15 mouse cellular contexts compared by ENCODE assay signal in the genomic region with DNA sequence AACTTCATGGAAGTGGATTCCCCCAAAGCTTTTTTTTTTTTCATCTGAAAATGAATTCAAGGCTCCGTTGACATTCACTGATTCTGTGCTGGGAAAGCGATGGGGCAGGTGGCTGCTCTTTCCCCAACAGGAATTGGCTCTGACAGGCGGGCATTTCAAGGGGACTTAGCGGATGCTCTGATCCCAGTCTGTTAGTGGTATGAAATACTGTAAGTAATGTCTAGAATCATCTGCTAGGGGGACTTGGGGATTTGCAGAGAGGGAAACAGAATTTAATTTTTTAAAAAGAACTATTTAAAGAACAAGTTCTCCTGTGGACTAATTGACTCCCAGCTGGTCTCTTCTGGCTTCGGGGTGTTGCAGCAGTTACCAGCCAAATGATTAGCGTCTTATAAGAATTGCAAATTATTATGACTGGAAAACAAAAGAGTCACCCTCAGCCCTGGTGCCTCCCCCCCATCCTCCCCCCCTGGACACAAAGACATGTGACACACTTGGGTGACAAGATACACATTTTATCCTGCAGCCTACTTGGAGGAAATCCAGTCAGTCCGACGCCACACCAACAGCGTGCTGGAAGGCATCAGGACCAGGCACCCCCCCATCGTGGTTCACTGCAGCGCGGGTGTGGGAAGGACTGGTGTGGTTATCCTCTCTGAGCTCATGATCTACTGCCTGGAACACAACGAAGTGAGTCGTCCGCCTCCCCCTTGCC. TPM values are rescaled to one million over a fixed set of nuclear protein-coding genes. Genes with fewer than 3 reads are reported as not detected.
DNase-seq lines count a peak whose midpoint lies in the region; ATAC-seq and TF ChIP-seq lines count a peak whose summit lies in the region.
"Had no signal": no experiment of that assay in that cellular context is flagged by ENCODE, and none has a peak within 500 bp of the region (broad histone marks: within the 10 kb centered on the region; RNA-seq: fewer than 3 reads in every experiment).

No protein-coding gene starts in this region.

- TF ChIP-seq CTCF in forebrain, postnatal 0 days (IDR thresholded peaks at IDR 0.05; ENCODE audit: low read depth), result no peak

- no peaks in the 10 kb centered on the region for H3K36me3 ChIP-seq in midbrain, embryonic 13.5 days
- H3K36me3 ChIP-seq in midbrain, embryonic 11.5 days (ENCODE audit: control insufficient read depth, insufficient read depth, low read length), result no peaks in the 10 kb centered on the region
- no peaks in the 10 kb centered on the region for H3K36me3 ChIP-seq in forebrain, postnatal 0 days (ENCODE audit: insufficient read depth)
- no peaks in the 10 kb centered on the region for H3K36me3 ChIP-seq in midbrain, embryonic 16.5 days (ENCODE audit: control insufficient read depth, insufficient read depth, low read length)

- 0 out of 2 replicates have a peak, but pooled peaks have one; percentile 62 for ATAC-seq in midbrain, embryonic 13.5 days
- no peak for ATAC-seq in midbrain, embryonic 11.5 days (ENCODE audit: low FRiP score)
- peak; percentile 55; the same call in 1 of the 2 replicates for ATAC-seq in forebrain, postnatal 0 days
- ATAC-seq in midbrain, embryonic 16.5 days, result peak; percentile 71; the same call in 1 of the 2 replicates
- ATAC-seq: intestine, embryonic 16.5 days had no signal

- H3K9ac ChIP-seq in midbrain, embryonic 13.5 days (replicated peaks), result no peak overlapping the region
- H3K9ac ChIP-seq in midbrain, embryonic 11.5 days (ENCODE audit: low read length), result no peak overlapping the region
- no peak overlapping the region for H3K9ac ChIP-seq in forebrain, postnatal 0 days
- no peak overlapping the region for H3K9ac ChIP-seq in midbrain, embryonic 16.5 days (ENCODE audit: low read depth, low read length)
- H3K9ac ChIP-seq: embryonic facial prominence, embryonic 12.5 days; lung, embryonic 14.5 days had no signal

- 62% methylated on average over 15 of the region's 15 CpGs for WGBS in midbrain, embryonic 13.5 days
- 90% methylated on average over 15 of the region's 15 CpGs for WGBS in midbrain, embryonic 11.5 days
- 34% methylated on average over 15 of the region's 15 CpGs for WGBS in forebrain, postnatal 0 days
- WGBS in midbrain, embryonic 16.5 days, result 42% methylated on average over 15 of the region's 15 CpGs

- DNase-seq in heart, adult 11 months, result peak; percentile 92
- no peak for DNase-seq in heart, postnatal 4 days
- DNase-seq in midbrain, embryonic 11.5 days (ENCODE audit: low spot score, missing footprints), result no peak
- peak; percentile 43 for DNase-seq in forebrain, postnatal 0 days
- no peak for DNase-seq in lung, postnatal 25 days (ENCODE audit: low spot score)
- no peak for DNase-seq in lung, postnatal 36 days
- DNase-seq: cerebellum, adult 9-10 months; kidney, postnatal 10 days; liver; lung, embryonic 14.5 days; right cerebral cortex, postnatal 4 days had no signal

- no peaks in the 10 kb centered on the region for H3K9me3 ChIP-seq in midbrain, embryonic 13.5 days
- H3K9me3 ChIP-seq in midbrain, embryonic 11.5 days (ENCODE audit: control insufficient read depth, low read length), result no peaks in the 10 kb centered on the region
- no peaks in the 10 kb centered on the region for H3K9me3 ChIP-seq in forebrain, postnatal 0 days (ENCODE audit: low read length)
- no peaks in the 10 kb centered on the region for H3K9me3 ChIP-seq in midbrain, embryonic 16.5 days (replicated peaks; ENCODE audit: control insufficient read depth, low read length, poor library complexity, severe bottlenecking)
- H3K9me3 ChIP-seq: embryonic facial prominence, embryonic 12.5 days had no signal

- no peaks in the 10 kb centered on the region for H3K27me3 ChIP-seq in midbrain, embryonic 13.5 days
- no peaks in the 10 kb centered on the region for H3K27me3 ChIP-seq in midbrain, embryonic 11.5 days (ENCODE audit: control insufficient read depth, insufficient read depth, low read length)
- H3K27me3 ChIP-seq in forebrain, postnatal 0 days (ENCODE audit: insufficient read depth, low read length), result no peaks in the 10 kb centered on the region
- H3K27me3 ChIP-seq in midbrain, embryonic 16.5 days (ENCODE audit: control insufficient read depth, insufficient read depth, low read depth, low read length), result no peaks in the 10 kb centered on the region
- H3K27me3 ChIP-seq: embryonic facial prominence, embryonic 12.5 days had no signal

- H3K4me1 ChIP-seq in midbrain, embryonic 13.5 days (replicated peaks), result peaks cover 24% of the 10 kb centered on the region
- H3K4me1 ChIP-seq in midbrain, embryonic 11.5 days (ENCODE audit: control insufficient read depth, insufficient read depth, low read length), result no peaks in the 10 kb centered on the region
- H3K4me1 ChIP-seq in forebrain, postnatal 0 days (ENCODE audit: insufficient read depth), result peaks cover 4% of the 10 kb centered on the region; the same call in 1 of the 2 replicates
- H3K4me1 ChIP-seq in midbrain, embryonic 16.5 days (ENCODE audit: control insufficient read depth, insufficient read depth, low read length), result peaks cover 12% of the 10 kb centered on the region

- H3K4me2 ChIP-seq in midbrain, embryonic 13.5 days (replicated peaks), result no peak overlapping the region
- no peak overlapping the region for H3K4me2 ChIP-seq in midbrain, embryonic 11.5 days
- no peak overlapping the region for H3K4me2 ChIP-seq in forebrain, postnatal 0 days (ENCODE audit: low read depth)
- H3K4me2 ChIP-seq in midbrain, embryonic 16.5 days (ENCODE audit: low read length), result no peak overlapping the region
- H3K4me2 ChIP-seq: embryonic facial prominence, embryonic 12.5 days; lung, embryonic 14.5 days had no signal

- H3K27ac ChIP-seq in midbrain, embryonic 13.5 days, result peak overlapping the region; percentile 35; the same call in 1 of the 2 replicates
- no peak overlapping the region for H3K27ac ChIP-seq in midbrain, embryonic 11.5 days (ENCODE audit: low read depth, low read length)
- no peak overlapping the region for H3K27ac ChIP-seq in forebrain, postnatal 0 days (ENCODE audit: low read depth, low read length)
- H3K27ac ChIP-seq in midbrain, embryonic 16.5 days (ENCODE audit: low read length), result peak overlapping the region; percentile 50
- H3K27ac ChIP-seq: embryonic facial prominence, embryonic 12.5 days had no signal

- H3K4me3 ChIP-seq in midbrain, embryonic 13.5 days (replicated peaks), result no peak overlapping the region
- no peak overlapping the region for H3K4me3 ChIP-seq in midbrain, embryonic 11.5 days (ENCODE audit: low read depth, low read length)
- H3K4me3 ChIP-seq in forebrain, postnatal 0 days (ENCODE audit: low read depth, low read length), result no peak overlapping the region
- H3K4me3 ChIP-seq in midbrain, embryonic 16.5 days (ENCODE audit: low read depth, low read length), result no peak overlapping the region
- H3K4me3 ChIP-seq: embryonic facial prominence, embryonic 12.5 days had no signal

RNA-seq across cellular contexts. Expression of a gene that starts 57.2 kb away (rescaled TPM):
- 100 to 1,000 TPM; 192 to 202 TPM for total RNA-seq in heart, postnatal 4 days (2021)
- polyA plus RNA-seq in midbrain, embryonic 13.5 days (2015; fragmentation: Nextera tagmentation; extraction: Ambion mirVana), result 44.2 and 45.0 TPM in 2 replicates
- 50.9 and 54.9 TPM in 2 replicates for polyA plus RNA-seq in midbrain, embryonic 11.5 days (2014; fragmentation: Nextera tagmentation; extraction: Ambion mirVana)
- 75.9 and 87.2 TPM in 2 replicates for total RNA-seq in forebrain, postnatal 0 days (2014; rRNA removed)
- 109 and 116 TPM in 2 replicates for polyA plus RNA-seq in forebrain, postnatal 0 days (2015; fragmentation: Nextera tagmentation; extraction: Ambion mirVana)
- polyA plus RNA-seq in midbrain, embryonic 16.5 days (2015; fragmentation: Nextera tagmentation; extraction: Ambion mirVana), result 77.0 and 78.7 TPM in 2 replicates

Comparison
In these comparisons a context has a peak if more than half of its experiments do, and no peak if none do; other contexts are left out.
1. DNase-seq: peak in heart, adult 11 months (single experiment) and forebrain, postnatal 0 days (single experiment); none in heart, postnatal 4 days (single experiment), midbrain, embryonic 11.5 days (single experiment), lung, postnatal 25 days (single experiment) and lung, postnatal 36 days (single experiment).
2. H3K27ac ChIP-seq: peak in midbrain, embryonic 13.5 days (single experiment) and midbrain, embryonic 16.5 days (single experiment); none in midbrain, embryonic 11.5 days (single experiment) and forebrain, postnatal 0 days (single experiment).